Mouse (Mus musculus): ENCODE measurements around the gene Zbtb7b. TPM values are rescaled to one million over a fixed set of nuclear protein-coding genes. Genes with fewer than 3 reads are reported as not detected.
"Not testable (repeated sequence)": the region's sequence is repeated elsewhere in the genome, so short reads cannot be mapped to it uniquely, and the experiment has no call there.

Gene Zbtb7b
- polyA plus RNA-seq (2015; fragmentation: Nextera tagmentation; extraction: Ambion mirVana): 7.0 and 7.2 TPM in 2 replicates

DNA sequence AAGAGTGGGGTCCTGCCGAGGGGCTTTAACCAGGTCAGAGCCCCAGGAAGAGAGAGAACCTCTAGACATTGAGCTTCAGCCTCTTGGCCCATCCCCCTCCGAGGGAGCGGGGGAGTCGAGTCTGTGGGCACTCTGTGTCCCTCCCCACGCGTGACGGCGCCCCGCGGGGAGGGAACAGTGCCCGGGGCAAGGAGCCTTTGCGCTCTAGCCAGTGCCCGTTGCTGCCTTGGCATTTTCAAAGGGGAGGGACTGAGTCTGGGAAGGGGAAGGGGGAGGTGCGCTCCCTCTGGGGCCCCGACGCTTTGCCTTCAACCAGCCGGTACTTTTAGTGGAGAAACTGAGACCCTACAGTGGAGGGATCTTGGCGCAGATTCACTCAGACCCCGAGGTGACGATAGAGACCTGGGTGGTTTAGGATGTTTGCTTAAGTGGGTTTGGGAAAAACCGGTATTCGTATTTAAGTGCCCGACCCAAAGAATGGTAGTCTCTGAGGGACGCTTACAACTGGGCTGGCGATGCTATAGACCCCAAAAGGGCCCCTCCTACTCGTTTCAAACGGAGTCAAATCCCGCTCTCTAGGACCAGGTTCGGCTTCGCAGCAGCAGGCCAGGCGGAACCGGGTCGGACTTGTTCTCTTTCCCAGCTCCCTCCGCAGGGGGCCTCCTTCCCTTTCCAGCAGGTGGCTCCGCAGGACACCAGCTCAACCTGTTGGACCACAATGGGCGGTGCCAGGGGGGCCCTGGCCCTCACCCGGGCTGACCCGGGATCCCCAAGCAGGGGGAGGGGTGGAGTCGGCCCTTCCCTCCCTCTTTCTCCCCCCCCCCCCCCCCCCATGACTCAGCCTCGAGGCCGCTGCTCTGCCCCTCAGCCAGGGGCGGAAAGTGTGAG lies at the start of gene Zbtb7b:
TSS of gene Zbtb7b (minus strand) at position 771 of the 888 bp plus-strand sequence.
- Histone ChIP-seq H3K27me3 (0 out of 2 replicates have a peak, but pooled peaks cover 3% of the 10 kb centered on the region), H3K4me1 (peaks cover 66% of the 10 kb centered on the region), H3K27ac (peak within 1 kb of the TSS; percentile 92), H3K4me3 (peak within 1 kb of the TSS; percentile 57), H3K4me2 (peak within 1 kb of the TSS; percentile 98), H3K9ac (peak within 1 kb of the TSS; percentile 41), H3K9me3 (no peaks in the 10 kb centered on the region), H3K36me3 (no peaks in the 10 kb centered on the region)
- peak; percentile 37 for ATAC-seq (ENCODE audit: insufficient number of reproducible peaks, low FRiP score, low TSS enrichment, low read depth)
- under 1% methylated on average over 35 of the region's 42 CpGs for WGBS

DNA sequence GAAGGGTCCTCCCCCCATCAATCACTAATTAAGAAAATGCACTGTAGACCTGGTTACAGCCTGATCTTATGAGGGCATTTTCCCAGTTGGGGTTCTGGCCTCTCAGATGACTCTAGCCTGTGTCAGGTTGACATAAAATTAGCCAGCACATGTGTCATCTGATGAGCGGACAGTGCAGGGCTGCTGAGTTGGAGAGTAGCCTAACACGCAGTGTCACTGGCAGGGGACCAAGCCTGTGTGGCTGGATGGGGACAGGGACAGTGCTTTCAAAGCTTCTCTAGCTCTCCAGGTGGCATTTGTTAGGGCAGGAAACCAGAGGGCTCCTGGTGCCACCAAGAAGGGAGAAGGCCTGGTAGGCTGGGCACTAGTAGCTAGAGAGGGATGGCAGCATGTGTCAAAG lies 46.1 kb upstream of the Zbtb7b start:
- Histone ChIP-seq H3K4me2 (no peak overlapping the region), H3K4me3 (no peak overlapping the region), H3K36me3 (peaks cover 29% of the 10 kb centered on the region), H3K27me3 (no peaks in the 10 kb centered on the region), H3K9ac (no peak overlapping the region), H3K9me3 (no peaks in the 10 kb centered on the region), H3K27ac (no peak overlapping the region), H3K4me1 (peaks cover 11% of the 10 kb centered on the region)
- WGBS: 93% methylated on average over 2 of the region's 2 CpGs
- no peak for ATAC-seq (ENCODE audit: insufficient number of reproducible peaks, low FRiP score, low TSS enrichment, low read depth)

DNA sequence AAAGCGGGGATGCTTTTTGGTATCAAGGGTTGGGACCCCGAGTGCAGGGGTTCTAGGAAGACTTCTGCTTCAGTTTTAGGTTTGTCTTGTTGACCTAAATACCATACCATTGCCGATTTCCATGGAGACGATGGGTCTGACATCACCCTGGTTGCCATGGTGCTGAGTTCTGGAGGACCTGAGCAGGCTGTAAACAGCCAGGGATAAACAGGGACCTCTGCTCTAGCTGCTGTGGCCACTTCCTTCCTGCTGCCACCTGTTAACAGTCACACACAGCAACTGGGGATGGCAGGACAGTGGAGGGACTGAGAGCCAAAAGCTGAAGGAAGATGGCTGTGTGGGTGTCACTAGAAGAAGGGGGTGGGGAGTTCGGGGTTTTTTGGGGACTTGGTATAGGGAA lies 42.7 kb upstream of the Zbtb7b start:
- no peak for ATAC-seq (ENCODE audit: insufficient number of reproducible peaks, low FRiP score, low TSS enrichment, low read depth)
- H3K4me3 ChIP-seq: peak overlapping the region; percentile 53
- 30% methylated on average over 5 of the region's 5 CpGs for whole genome bisulfite sequencing

DNA sequence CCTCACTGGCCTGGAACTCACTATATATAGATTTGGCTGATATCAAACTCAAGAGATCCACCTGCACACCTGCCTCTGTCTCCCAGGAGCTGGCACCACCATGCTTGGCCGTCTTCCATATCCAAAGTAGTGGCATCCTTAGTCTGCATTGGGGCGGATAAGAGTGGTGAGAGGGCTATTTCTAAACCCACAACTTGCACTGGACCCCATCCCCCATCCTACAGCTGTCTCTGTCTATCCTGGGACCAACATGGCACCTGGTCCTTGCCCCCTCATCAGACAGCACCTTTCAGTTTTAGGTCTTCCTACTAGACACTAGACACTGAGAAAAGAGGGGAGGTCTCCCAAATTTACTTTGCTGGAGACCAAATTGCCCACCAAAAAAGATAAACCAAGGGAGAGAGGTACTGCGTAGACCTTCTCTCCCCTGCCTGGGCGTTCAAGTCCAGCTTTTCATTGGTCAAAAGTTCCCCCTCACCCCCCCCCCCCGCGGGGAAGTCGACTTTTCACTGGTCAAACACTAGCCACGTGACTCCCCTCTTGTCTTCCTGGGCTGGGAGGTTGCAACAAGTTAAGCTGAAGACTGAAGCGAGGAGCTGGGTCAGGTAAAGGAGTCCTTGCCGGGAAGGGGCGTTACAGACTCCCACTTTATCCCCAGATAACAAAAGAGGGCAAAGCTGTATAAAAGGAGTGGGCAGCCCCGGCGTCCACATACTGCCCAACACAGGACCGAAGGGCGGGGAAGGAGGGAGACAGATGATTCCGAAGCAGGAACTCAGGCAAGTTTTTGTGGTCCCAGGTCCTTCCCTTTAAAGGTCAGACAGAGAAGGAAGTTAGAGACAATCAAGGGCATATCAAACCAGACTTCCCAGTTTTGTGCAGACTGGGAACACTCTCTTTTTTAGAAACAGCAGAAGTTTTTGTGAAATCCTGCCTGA lies 41.9 kb upstream of the Zbtb7b start, which contains the start of gene Pbxip1:
TSS of gene Pbxip1 (plus strand) at position 531 of the 938 bp plus-strand sequence.
- Histone ChIP-seq H3K4me3 (peak within 1 kb of the TSS; percentile 53), H3K27ac (peak within 1 kb of the TSS; percentile 67), H3K4me1 (peaks cover 35% of the 10 kb centered on the region), H3K4me2 (peak within 1 kb of the TSS; percentile 60), H3K36me3 (peaks cover 30% of the 10 kb centered on the region), H3K9me3 (no peaks in the 10 kb centered on the region), H3K27me3 (no peaks in the 10 kb centered on the region), H3K9ac (peak within 1 kb of the TSS; percentile 36)
- peak; percentile 66; the same call in 1 of the 2 replicates for ATAC-seq (ENCODE audit: insufficient number of reproducible peaks, low FRiP score, low TSS enrichment, low read depth)
- 5% methylated on average over 15 of the region's 16 CpGs for WGBS

More for the DNA sequence above, 42.7 kb upstream of the Zbtb7b start:
- H3K9me3 ChIP-seq: no peaks in the 10 kb centered on the region
- H3K27me3 ChIP-seq: no peaks in the 10 kb centered on the region
- peak overlapping the region; percentile 60 for H3K4me2 ChIP-seq
- peaks cover 27% of the 10 kb centered on the region for H3K36me3 ChIP-seq
- peaks cover 28% of the 10 kb centered on the region for H3K4me1 ChIP-seq
- H3K9ac ChIP-seq: peak overlapping the region; percentile 36
- peak overlapping the region; percentile 67 for H3K27ac ChIP-seq

DNA sequence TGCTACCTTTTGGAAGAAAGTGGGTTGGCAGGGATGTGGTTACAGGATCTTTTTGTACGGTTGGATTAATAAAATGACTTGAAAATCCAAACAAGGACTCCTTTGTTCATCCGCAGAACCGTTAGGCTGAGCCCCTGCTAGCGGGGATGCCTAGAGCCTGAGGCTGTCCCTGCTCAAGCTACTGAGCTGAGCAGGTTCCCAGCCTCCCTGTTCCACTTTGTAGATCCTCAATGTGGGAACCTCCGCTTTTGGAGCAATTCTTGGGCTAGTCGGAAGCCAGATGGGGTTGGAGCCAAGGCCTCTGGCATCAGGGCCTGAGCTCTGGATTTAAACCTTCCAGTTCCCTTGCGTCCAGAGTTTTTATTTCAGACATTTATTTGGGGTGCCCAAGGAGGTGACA lies 40.5 kb upstream of the Zbtb7b start:
- Histone ChIP-seq H3K4me1 (peaks cover 42% of the 10 kb centered on the region), H3K27ac (peak overlapping the region; percentile 44; the same call in 1 of the 2 replicates), H3K36me3 (peaks cover 29% of the 10 kb centered on the region), H3K27me3 (no peaks in the 10 kb centered on the region), H3K4me3 (no peak overlapping the region), H3K9ac (no peak overlapping the region), H3K9me3 (no peaks in the 10 kb centered on the region), H3K4me2 (no peak overlapping the region)
- 57% methylated on average over 7 of the region's 7 CpGs for WGBS
- no peak for ATAC-seq (ENCODE audit: insufficient number of reproducible peaks, low FRiP score, low TSS enrichment, low read depth)

DNA sequence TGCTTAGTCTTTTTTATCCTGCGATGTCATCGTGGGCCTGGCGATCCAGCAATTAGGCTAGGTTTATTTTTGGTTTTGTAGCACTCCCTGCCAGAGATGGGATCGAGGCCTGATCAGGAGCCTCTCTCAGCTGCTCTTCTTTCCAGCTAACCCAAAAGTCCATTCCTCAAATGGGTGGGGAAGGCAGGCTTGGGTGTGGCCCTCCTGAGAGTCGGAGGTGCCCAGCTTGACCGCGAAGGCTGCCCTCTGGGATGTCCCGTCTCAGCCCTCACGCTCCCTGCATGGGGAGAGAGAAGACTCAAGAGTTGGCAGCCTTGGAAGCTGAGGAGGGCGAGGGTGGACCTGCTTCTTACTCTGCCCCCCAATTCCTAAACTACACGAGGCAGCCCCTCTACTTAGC lies 40.0 kb upstream of the Zbtb7b start:
- Histone ChIP-seq H3K27ac (peak overlapping the region; percentile 44; the same call in 1 of the 2 replicates), H3K4me2 (no peak overlapping the region), H3K9ac (no peak overlapping the region), H3K9me3 (no peaks in the 10 kb centered on the region), H3K4me1 (peaks cover 43% of the 10 kb centered on the region), H3K36me3 (peaks cover 26% of the 10 kb centered on the region), H3K4me3 (no peak overlapping the region), H3K27me3 (no peaks in the 10 kb centered on the region)
- 75% methylated on average over 11 of the region's 11 CpGs for WGBS
- no peak for ATAC-seq (ENCODE audit: insufficient number of reproducible peaks, low FRiP score, low TSS enrichment, low read depth)

DNA sequence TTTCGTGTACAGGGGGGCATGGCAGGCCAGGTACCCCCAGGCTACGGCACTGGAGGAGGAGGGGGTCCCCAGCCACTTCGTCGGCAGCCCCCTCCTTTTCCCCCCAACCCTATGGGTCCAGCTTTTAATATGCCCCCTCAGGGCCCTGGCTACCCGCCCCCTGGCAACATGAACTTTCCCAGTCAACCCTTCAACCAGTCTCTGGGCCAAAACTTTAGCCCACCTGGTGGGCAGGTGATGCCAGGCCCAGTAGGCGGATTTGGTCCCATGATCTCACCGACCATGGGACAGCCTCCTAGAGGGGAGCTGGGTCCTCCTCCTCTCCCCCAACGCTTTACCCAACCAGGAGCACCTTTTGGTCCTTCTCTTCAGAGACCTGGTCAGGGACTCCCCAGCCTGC lies 38.0 kb upstream of the Zbtb7b start:
- ATAC-seq (ENCODE audit: insufficient number of reproducible peaks, low FRiP score, low TSS enrichment, low read depth): no peak
- 93% methylated on average over 8 of the region's 8 CpGs for WGBS
- Histone ChIP-seq H3K27ac (no peak overlapping the region), H3K9ac (no peak overlapping the region), H3K4me3 (no peak overlapping the region), H3K27me3 (no peaks in the 10 kb centered on the region), H3K9me3 (no peaks in the 10 kb centered on the region), H3K4me1 (peaks cover 43% of the 10 kb centered on the region), H3K36me3 (peaks cover 34% of the 10 kb centered on the region), H3K4me2 (no peak overlapping the region)

DNA sequence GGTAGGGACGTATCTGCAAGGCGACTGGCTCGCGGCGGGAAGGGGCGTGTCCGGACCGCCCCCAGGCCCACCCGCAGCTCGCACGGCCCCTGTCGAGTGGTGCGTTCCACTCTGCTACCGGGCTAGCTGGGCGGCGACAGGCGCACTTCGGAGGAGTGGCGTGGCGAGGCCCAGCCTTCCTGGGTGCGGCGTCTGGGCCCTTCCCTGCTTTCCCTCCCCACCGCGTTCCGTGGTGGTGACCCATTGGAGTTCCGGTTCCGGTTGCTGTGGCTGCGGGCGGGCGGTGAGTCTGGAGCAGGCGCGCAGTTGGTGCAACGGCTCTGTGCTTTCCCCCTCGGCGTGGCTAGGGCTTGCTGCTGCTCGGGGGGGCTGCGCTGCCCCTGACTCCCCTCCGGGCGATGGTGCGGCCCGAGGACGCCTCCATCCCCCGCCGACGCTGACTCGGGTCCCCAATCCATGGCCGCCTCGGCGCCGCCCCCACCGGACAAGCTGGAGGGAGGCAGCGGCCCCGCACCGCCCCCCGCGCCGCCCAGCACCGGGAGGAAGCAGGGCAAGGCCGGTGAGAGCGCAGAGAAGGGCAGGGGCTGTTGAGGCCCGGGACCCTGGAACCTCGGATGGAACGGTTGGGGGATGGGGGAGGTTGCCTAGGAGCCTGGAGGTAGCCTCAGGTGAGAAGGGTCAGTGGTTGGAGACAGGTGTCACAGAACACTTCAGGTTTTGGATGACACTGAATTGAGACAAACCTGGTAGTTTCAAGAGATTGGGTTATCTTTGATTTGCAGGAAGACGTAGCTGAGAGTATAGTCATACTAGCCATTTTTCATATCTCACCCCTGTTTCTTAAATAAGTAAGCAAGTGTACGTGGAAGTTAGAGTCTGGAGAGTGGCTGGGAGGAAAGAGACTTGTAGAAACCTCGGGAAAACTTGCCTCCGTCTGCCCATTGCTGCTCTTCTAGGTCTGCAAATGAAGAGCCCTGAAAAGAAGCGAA lies 35.9 kb upstream of the Zbtb7b start, which contains the start of gene Pygo2:
TSS of gene Pygo2 (plus strand) at position 44 of the 989 bp plus-strand sequence.
- 2% methylated on average over 68 of the region's 68 CpGs for WGBS
- peaks cover 53% of the 10 kb centered on the region for H3K36me3 ChIP-seq
- ATAC-seq (ENCODE audit: insufficient number of reproducible peaks, low FRiP score, low TSS enrichment, low read depth): peak; percentile 97

DNA sequence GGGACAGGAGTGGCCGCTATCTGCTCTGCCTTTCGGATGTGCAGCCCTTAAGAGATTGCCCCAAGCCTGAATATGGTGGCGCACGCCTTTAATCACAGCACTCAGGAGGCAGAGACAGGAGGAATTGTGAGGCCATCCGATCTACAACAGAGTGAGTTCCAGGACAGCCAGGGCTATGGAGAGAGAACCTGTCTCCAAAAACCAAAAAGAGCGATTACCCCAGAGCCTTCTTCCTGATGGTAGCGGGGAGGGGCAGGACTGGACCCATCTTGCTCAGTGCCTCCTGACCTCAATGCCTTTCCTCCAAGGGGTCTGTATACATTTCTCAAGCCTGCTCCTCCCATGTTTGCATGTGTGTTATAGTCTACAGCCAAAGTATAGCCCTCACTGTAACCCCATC lies 34.4 kb upstream of the Zbtb7b start:
- WGBS: 93% methylated on average over 7 of the region's 7 CpGs
- Histone ChIP-seq H3K4me1 (peaks cover 30% of the 10 kb centered on the region), H3K36me3 (peaks cover 62% of the 10 kb centered on the region)
- H3K27me3 ChIP-seq; H3K27ac ChIP-seq; H3K9me3 ChIP-seq; H3K4me2 ChIP-seq; ATAC-seq (ENCODE audit: insufficient number of reproducible peaks, low FRiP score, low TSS enrichment, low read depth); H3K4me3 ChIP-seq; H3K9ac ChIP-seq: not testable (repeated sequence)

More for the DNA sequence above, 35.9 kb upstream of the Zbtb7b start, which contains the start of gene Pygo2:
- Histone ChIP-seq H3K27me3 (no peaks in the 10 kb centered on the region), H3K9ac (peak within 1 kb of the TSS; percentile 98), H3K4me2 (peak within 1 kb of the TSS; percentile 70), H3K27ac (peak within 1 kb of the TSS; percentile 95), H3K4me3 (peak within 1 kb of the TSS; percentile 99), H3K9me3 (no peaks in the 10 kb centered on the region), H3K4me1 (peaks cover 32% of the 10 kb centered on the region)

DNA sequence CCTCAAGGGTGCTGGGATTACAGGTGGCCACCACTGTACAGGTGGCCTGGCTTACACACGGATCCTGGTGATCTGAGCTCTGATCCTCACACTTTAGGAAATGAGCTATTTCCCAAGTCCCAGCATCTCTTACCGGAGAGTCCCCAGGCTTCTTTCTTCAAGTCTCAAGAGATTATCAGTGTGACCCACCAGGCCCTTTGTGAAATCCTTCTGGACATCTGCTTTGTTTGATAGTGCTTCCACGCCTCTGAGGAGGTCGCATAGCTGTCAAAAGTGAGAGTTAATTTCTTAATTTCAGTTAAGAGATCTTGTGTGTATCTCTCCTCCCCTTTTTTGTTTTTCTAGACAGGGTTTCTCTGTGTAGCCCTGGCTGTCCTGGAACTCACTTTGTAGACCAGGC lies 31.3 kb upstream of the Zbtb7b start:
- H3K9me3 ChIP-seq: no peaks in the 10 kb centered on the region
- ATAC-seq (ENCODE audit: insufficient number of reproducible peaks, low FRiP score, low TSS enrichment, low read depth): no peak
- H3K36me3 ChIP-seq: peaks cover 48% of the 10 kb centered on the region
- no peaks in the 10 kb centered on the region for H3K27me3 ChIP-seq
- H3K4me2 ChIP-seq: no peak overlapping the region
- WGBS: 92% methylated on average over 4 of the region's 4 CpGs
- H3K4me3 ChIP-seq: no peak overlapping the region
- peaks cover 39% of the 10 kb centered on the region for H3K4me1 ChIP-seq
- H3K27ac ChIP-seq: no peak overlapping the region
- H3K9ac ChIP-seq: no peak overlapping the region

All from limb, embryonic 15.5 days (tissue).